Mouse (Mus musculus): Measurements from ENCODE around the gene Alad.

DNA sequence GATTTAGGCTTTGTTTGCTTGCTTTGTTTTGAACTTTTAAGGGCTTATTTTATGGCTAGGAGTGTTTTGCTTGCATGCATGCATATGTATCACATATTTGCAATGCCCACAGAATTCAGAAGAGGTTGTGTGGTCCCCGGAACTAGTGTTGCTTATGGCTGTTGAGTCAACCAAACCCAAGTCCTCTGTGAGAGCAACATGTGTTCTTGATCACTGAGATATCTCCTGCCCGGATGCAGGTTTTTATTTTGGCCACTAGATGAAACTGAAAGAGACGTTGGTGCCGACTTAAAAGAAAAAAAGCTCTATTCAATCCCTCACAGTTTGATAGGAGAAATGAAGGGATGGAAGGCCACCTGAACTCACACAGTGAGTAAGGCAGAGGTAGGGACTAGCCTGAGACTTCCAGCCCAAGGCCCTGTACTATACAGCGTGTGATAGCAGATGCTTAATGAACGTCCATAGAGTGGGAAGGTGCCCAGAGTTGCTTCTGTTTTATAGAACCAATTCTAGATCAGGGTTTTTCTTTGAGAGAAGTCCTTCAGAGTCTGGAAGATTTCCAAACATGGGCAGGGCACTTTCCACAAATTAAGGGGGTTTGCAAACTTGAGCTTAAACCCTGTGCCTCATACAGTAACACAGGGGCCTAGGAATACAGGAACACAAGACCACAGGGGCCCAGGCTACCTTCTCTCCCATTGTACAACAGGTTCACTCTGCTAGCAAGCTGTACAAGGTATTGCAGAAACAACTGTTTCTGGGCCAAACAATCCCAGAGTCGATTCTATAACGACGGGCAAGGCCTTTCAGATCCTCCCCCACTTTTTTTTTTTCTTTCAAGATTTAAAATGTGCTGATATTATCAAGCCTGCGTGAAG is 1.9 kb downstream of the Alad start:
- TF ChIP-seq POLR2A (IDR thresholded peaks at IDR 0.05; ENCODE audit: insufficient read depth, low read length): no peak
- TF ChIP-seq EP300 (IDR thresholded peaks at IDR 0.05; ENCODE audit: insufficient read depth, low read depth, low read length): no peak

Data from ES-Bruce4 (cell line).